Mouse (Mus musculus) liver, adult 2 months (tissue): ENCODE results near the gene Phf1.

Experiments used
- CTCF ChIP-seq: fragments of 200-500 bp; IDR thresholded peaks from 2 replicates; pipeline ENCODE4 v1.5.1; 2011; ENCODE audit warnings: low read depth, low read length, control low read depth
- POLR2A ChIP-seq: fragments of 200-500 bp; IDR thresholded peaks from 2 replicates; pipeline ENCODE4 v1.6.1; 2011; ENCODE audit warnings: low read length, control low read depth; ENCODE audit not compliant: insufficient read depth; ENCODE audit errors: extremely low read depth

DNA sequence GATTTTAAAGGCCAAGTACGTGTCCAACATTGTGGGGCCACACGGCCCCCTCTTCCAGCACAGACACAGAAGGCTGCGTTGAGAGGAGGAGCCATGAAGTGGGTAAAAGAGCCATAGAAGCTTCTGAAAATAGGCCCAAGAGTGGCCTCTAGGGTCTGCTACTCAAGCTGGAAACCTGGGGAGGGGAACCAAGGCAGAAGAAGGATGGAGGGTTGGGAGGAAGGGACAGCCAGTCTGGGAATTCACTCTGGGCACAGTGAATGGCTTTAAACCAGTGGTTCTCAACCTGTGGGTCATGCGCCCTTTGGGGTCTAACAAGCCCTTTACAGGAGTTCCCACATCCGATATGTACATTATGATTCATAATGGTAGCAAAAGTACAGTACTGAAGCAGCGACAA, 36.4 kb downstream of the Phf1 start:
- TF ChIP-seq POLR2A: no peak
- TF ChIP-seq CTCF: no peak
